Mouse (Mus musculus) adrenal gland, postnatal 4 days (tissue): ENCODE results near the gene Olfr744. TPM values are rescaled to one million over a fixed set of nuclear protein-coding genes. Genes with fewer than 3 reads are reported as not detected.
"Not testable (repeated sequence)": the region's sequence is repeated elsewhere in the genome, so short reads cannot be mapped to it uniquely, and the experiment has no call there.

Experiments
- DNase-seq, 2 experiments: peaks; one replicate each; pipeline ENCODE4 v3.0.0; 2021 to 2022; ENCODE audit warnings: low spot score in 2 of 2, mixed read lengths in 2 of 2
- long read RNA-seq, 2 experiments: library from polyadenylated mRNA; stranded (forward); transcript quantifications; one replicate each; pipeline ENCODE4 v2.0.0; 2021
- total RNA-seq, 2 experiments: library from RNA; stranded (reverse); gene quantifications; 2 replicates each; pipeline ENCODE4 v1.2.3; 2021

Gene Olfr744
- total RNA-seq, result not detected
- long read RNA-seq, experiment 1, result 0 reads
- long read RNA-seq, experiment 2, result 0 reads

- no peak for DNase-seq
Measured at GRCm38 (mm10) chr14:50614579-50614978, at the start of gene Olfr744. Olfr744 (plus strand) TSS chr14:50614879.

DNA sequence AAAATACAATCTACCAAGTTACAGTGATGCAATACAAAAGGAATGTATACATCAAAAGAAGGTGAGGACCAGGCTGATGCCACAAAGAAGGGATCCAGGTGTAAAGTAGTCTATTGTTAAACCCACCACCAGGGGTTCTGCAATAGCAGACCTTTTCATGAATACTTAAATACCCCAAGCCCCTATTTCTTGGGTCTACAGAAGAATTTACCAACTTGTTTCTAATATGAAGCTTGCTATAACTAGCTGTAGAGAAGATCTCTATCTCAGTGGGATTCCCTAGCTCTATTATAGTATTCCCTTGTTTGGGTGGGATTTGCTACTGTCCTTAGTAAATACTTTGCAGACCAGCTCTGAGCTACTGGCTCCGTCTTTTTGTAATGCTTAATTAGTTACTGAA is 41.6 kb upstream of the Olfr744 start:
- not testable (repeated sequence) for DNase-seq

- DNase-seq, result no peak
Measured at GRCm38 (mm10) chr14:50639088-50639487, 24.4 kb downstream of the Olfr744 start, which contains the start of gene Olfr745. Olfr745 (plus strand) TSS chr14:50639388.

DNA sequence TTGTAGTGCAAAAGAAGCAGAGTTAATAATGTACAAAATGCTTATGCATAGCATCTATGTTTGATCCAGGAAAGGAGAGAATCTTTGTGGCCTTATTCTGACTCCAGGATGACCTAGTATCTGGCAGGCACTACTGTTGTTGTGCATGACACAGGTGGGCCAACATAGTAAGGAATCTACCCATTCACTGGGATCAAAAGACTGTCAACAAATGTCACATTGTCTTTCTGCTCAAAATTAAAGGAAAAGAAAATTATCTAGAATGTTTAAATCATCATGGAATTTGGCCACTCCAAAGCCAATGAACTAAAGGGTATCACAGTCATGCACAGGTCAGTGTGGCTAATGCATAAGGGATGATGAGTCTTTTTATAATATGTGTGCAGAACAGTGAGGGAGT is 32.1 kb downstream of the Olfr744 start, which contains the start of gene Olfr746:
Olfr746 (plus strand) TSS at position 301 of the 400 bp plus-strand sequence.
- DNase-seq, result no peak

Other genes starting within 250 kb of the Olfr744 start
- not detected for gene Olfr736, start 233.7 kb upstream of the Olfr744 start, total RNA-seq
- not detected for gene Olfr738, start 207.3 kb upstream of the Olfr744 start, total RNA-seq
- not detected for gene Olfr739, start 196.3 kb upstream of the Olfr744 start, total RNA-seq
- gene Olfr740, start 169.3 kb upstream of the Olfr744 start, total RNA-seq, result not detected
- gene Olfr741, start 142.1 kb upstream of the Olfr744 start, total RNA-seq, result not detected
- gene Olfr742, start 111.3 kb upstream of the Olfr744 start, total RNA-seq, result not detected
- not detected for gene Olfr743, start 93.0 kb upstream of the Olfr744 start, total RNA-seq
- not detected for gene Olfr745, start 24.5 kb downstream of the Olfr744 start, total RNA-seq
- not detected for gene Olfr746, start 32.2 kb downstream of the Olfr744 start, total RNA-seq
- not detected for gene Olfr747, start 78.3 kb downstream of the Olfr744 start, total RNA-seq
- not detected for gene Olfr748, start 92.5 kb downstream of the Olfr744 start, total RNA-seq
- gene Olfr749, start 130.2 kb downstream of the Olfr744 start, total RNA-seq, result not detected
- gene Ttc5, start 170.6 kb downstream of the Olfr744 start, total RNA-seq, result 10 to 100 TPM; 61.8 to 71.8 TPM
- not detected for gene Ccnb1ip1, start 192.9 kb downstream of the Olfr744 start, total RNA-seq
- 10 to 100 TPM; 48.2 to 57.3 TPM for gene Parp2, start 193.0 kb downstream of the Olfr744 start, total RNA-seq